Mouse (Mus musculus): ENCODE data around the gene Prcc. TPM values are rescaled to one million over a fixed set of nuclear protein-coding genes. Genes with fewer than 3 reads are reported as not detected.
A peak's percentile ranks its signal among the peaks of the same experiment; 100 is the strongest.

Prcc gene
- polyA plus RNA-seq, 1 experiment, result 63.9 TPM

DNA sequence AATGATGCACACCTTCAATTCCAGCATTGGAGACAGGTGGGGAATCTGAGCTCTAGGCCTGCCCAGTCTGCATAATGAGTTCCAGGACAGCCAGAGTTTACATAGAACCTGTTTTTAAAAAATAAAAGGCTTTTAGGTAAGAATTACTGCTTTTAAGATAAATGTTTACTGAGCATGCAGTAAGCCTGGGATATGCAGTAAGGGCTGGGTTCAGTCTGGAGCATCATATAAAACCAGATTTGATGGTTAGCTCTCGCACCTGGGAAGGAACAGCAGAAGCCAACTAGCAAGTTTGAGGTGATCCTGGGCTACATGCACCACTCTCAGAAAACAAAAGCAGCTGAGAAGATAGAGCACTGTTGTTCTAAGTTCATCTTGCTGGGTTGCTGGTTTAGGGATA lies 33.1 kb upstream of the Prcc start:
- TF ChIP-seq POLR2A (IDR thresholded peaks at IDR 0.05; ENCODE audit: borderline replicate concordance, extremely low read depth, insufficient read depth, insufficient read length, poor library complexity, severe bottlenecking) (no peak), CTCF (IDR thresholded peaks at IDR 0.05; ENCODE audit: borderline replicate concordance, extremely low read depth, insufficient read depth, insufficient read length) (no peak)
- no peak for DNase-seq (ENCODE audit: low read depth)

GRCm38 (mm10) chr3:87916990-87917389 lies 31.6 kb upstream of the Prcc start:
- TF ChIP-seq CTCF (IDR thresholded peaks at IDR 0.05; ENCODE audit: borderline replicate concordance, extremely low read depth, insufficient read depth, insufficient read length), result no peak
- no peak for TF ChIP-seq POLR2A (IDR thresholded peaks at IDR 0.05; ENCODE audit: borderline replicate concordance, extremely low read depth, insufficient read depth, insufficient read length, poor library complexity, severe bottlenecking)
- DNase-seq (ENCODE audit: low read depth), result no peak

- DNase-seq (ENCODE audit: low read depth), result no peak
- TF ChIP-seq CTCF (IDR thresholded peaks at IDR 0.05; ENCODE audit: borderline replicate concordance, extremely low read depth, insufficient read depth, insufficient read length) (no peak), POLR2A (IDR thresholded peaks at IDR 0.05; ENCODE audit: borderline replicate concordance, extremely low read depth, insufficient read depth, insufficient read length, poor library complexity, severe bottlenecking) (no peak)
These were observed 28.5 kb upstream of the Prcc start for GRCm38 (mm10) chr3:87913891-87914290.

DNA sequence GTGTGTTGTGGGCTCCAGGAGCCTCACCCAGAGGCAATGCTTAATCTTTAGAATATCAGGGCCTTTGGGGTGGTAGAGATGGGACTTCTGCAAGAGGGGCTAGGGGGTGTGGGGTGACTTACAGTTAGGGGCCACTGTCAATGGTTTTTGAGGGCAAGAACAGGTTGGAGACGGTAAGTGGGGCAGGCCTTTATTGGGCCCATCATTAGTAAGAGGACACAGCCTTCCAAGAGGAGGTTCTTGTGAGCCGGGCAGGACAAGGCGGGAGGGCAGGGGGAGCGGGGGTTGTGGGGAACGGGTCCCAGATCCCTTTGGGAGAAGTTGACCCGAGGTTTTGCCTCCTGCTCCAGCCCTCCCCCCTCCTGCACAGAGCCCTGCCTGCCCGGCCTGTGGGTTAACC lies 28.1 kb upstream of the Prcc start:
- DNase-seq (ENCODE audit: low read depth), result no peak
- TF ChIP-seq CTCF (IDR thresholded peaks at IDR 0.05; ENCODE audit: borderline replicate concordance, extremely low read depth, insufficient read depth, insufficient read length) (no peak), POLR2A (IDR thresholded peaks at IDR 0.05; ENCODE audit: borderline replicate concordance, extremely low read depth, insufficient read depth, insufficient read length, poor library complexity, severe bottlenecking) (no peak)

DNA sequence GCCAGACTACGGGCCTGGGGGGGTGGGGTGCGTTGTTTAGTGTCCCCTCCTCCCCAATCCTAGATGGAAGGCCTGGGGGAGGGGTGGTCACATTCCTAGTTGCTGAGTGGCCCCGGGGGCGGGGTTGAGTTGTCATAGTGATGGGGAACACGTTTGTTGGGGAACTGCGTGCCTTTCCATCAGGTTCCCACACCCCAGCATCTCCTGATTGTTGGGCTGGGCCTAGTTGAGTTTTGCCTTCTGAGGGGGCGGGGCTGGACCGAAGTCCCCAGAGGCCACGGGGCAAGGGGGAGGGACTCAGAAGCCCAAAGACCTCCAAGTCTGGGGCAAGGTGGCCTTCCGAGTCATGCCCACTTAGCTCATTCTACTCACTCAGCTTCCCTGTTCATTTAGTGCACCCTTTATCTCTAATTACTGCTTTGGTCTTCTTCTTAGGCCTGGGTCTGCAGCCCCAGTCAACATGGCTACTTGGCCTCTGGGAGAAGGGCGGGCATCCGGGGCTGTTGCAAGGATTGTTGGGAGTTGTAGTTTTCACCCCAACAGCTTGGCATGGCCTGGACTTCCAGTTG lies 25.2 kb upstream of the Prcc start:
- TF ChIP-seq POLR2A (IDR thresholded peaks at IDR 0.05; ENCODE audit: borderline replicate concordance, extremely low read depth, insufficient read depth, insufficient read length, poor library complexity, severe bottlenecking), result no peak
- no peak for TF ChIP-seq CTCF (IDR thresholded peaks at IDR 0.05; ENCODE audit: borderline replicate concordance, extremely low read depth, insufficient read depth, insufficient read length)
- peak; percentile 85 for DNase-seq (ENCODE audit: low read depth)

GRCm38 (mm10) chr3:87909874-87910273 lies 24.5 kb upstream of the Prcc start:
- no peak for TF ChIP-seq POLR2A (IDR thresholded peaks at IDR 0.05; ENCODE audit: borderline replicate concordance, extremely low read depth, insufficient read depth, insufficient read length, poor library complexity, severe bottlenecking)
- no peak for TF ChIP-seq CTCF (IDR thresholded peaks at IDR 0.05; ENCODE audit: borderline replicate concordance, extremely low read depth, insufficient read depth, insufficient read length)
- peak; percentile 20 for DNase-seq (ENCODE audit: low read depth)

DNA sequence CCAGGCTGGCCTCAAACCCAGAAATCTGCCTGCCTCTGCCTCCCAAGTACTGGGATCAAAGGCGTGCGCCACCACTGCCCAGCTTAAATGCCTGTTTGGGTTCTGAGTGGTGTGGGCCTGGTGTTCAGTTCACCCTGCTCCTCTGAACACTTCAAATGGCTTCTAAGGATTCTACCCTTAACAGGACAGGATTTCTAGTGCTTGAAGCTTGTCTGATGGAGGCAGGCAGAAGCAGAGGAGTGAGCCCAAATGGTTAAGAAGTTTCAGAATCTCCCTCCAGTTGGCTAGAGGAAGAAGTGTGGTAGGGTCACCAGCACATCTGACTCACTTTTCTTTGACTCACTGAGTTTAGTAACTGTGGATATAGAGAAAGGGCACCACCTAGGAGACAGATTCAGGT lies 24.0 kb upstream of the Prcc start:
- no peak for DNase-seq (ENCODE audit: low read depth)
- TF ChIP-seq POLR2A (IDR thresholded peaks at IDR 0.05; ENCODE audit: borderline replicate concordance, extremely low read depth, insufficient read depth, insufficient read length, poor library complexity, severe bottlenecking) (no peak), CTCF (IDR thresholded peaks at IDR 0.05; ENCODE audit: borderline replicate concordance, extremely low read depth, insufficient read depth, insufficient read length) (no peak)

DNA sequence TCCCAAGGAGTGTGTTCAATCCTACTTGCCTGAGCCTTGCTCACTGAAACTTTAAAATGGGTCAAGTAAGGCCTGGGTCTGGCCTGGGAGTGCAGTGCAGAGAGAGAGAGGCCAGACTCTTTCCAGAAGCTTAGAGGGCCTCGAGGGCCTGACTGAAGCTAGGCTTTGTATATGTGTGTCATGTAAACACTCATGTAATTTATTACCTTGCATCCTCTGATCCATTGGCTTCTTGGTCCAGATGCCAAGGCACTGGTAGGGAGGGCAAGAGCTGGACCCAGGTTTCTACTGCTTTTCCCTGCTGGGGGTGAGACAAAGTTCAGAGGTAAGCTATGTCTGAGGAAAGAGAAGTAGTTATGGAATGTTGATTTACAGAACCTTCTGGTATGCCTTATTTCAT lies 22.5 kb upstream of the Prcc start:
- DNase-seq (ENCODE audit: low read depth), result no peak
- TF ChIP-seq POLR2A (IDR thresholded peaks at IDR 0.05; ENCODE audit: borderline replicate concordance, extremely low read depth, insufficient read depth, insufficient read length, poor library complexity, severe bottlenecking) (no peak), CTCF (IDR thresholded peaks at IDR 0.05; ENCODE audit: borderline replicate concordance, extremely low read depth, insufficient read depth, insufficient read length) (no peak)

- no peak for TF ChIP-seq CTCF (IDR thresholded peaks at IDR 0.05; ENCODE audit: borderline replicate concordance, extremely low read depth, insufficient read depth, insufficient read length)
- TF ChIP-seq POLR2A (IDR thresholded peaks at IDR 0.05; ENCODE audit: borderline replicate concordance, extremely low read depth, insufficient read depth, insufficient read length, poor library complexity, severe bottlenecking), result no peak
- peak; percentile 57 for DNase-seq (ENCODE audit: low read depth)
These were observed 21.8 kb upstream of the Prcc start for GRCm38 (mm10) chr3:87906981-87907857.

GRCm38 (mm10) chr3:87906601-87906980 lies 21.2 kb upstream of the Prcc start:
- no peak for TF ChIP-seq CTCF (IDR thresholded peaks at IDR 0.05; ENCODE audit: borderline replicate concordance, extremely low read depth, insufficient read depth, insufficient read length)
- TF ChIP-seq POLR2A (IDR thresholded peaks at IDR 0.05; ENCODE audit: borderline replicate concordance, extremely low read depth, insufficient read depth, insufficient read length, poor library complexity, severe bottlenecking), result peak; percentile 21; the same call in 1 of the 2 replicates
- DNase-seq (ENCODE audit: low read depth), result no peak

DNA sequence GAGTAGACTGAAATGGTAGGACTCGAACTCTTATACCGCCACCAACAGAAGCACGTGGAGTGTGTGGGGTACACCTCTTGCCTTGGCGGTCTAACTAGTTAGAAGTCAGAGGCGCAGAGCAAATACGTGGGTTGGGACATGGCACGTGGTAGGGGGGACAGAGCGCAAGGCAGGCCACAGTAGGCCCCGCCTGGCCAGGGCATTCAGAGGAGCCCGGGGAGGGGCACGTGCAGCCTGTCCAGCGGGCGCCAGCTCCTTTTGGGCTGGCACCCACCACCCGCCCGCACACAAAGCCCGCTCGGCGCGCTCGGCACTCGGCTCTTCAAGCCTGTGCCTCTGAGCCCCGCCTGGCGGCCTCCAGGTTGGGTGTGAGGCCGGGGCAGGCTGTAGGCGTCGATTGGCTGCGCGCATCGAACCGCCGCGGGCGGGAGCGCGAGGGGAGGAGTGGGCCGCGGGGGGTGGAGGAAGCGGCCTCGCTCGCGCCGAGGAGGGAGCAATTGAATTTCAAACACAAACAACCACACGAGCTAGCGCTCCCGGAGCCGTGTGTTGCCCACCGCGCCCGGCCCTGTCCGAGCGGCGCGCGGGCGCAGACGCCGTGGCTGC lies 20.6 kb upstream of the Prcc start, which contains the start of gene Hdgf:
Gene Hdgf, plus strand, starts transcription at position 442 of the 606 bp plus-strand sequence.
- TF ChIP-seq POLR2A (IDR thresholded peaks at IDR 0.05; ENCODE audit: borderline replicate concordance, extremely low read depth, insufficient read depth, insufficient read length, poor library complexity, severe bottlenecking) (no peak; the same call in 1 of the 2 replicates), CTCF (IDR thresholded peaks at IDR 0.05; ENCODE audit: borderline replicate concordance, extremely low read depth, insufficient read depth, insufficient read length) (no peak)
- peak; percentile 99 for DNase-seq (ENCODE audit: low read depth)

Data from brain, embryonic 14.5 days (tissue).